Mouse (Mus musculus) embryo, embryonic 10 days (tissue): ENCODE measurements around the gene Herpud1.
"Not testable (repeated sequence)": the region's sequence is repeated elsewhere in the genome, so short reads cannot be mapped to it uniquely, and the experiment has no call there.

Experiments
- DNase-seq: peaks from one replicate; pipeline ENCODE4 v3.0.0-alpha.2; 2015; ENCODE audit warnings: low spot score

Herpud1 gene

DNA sequence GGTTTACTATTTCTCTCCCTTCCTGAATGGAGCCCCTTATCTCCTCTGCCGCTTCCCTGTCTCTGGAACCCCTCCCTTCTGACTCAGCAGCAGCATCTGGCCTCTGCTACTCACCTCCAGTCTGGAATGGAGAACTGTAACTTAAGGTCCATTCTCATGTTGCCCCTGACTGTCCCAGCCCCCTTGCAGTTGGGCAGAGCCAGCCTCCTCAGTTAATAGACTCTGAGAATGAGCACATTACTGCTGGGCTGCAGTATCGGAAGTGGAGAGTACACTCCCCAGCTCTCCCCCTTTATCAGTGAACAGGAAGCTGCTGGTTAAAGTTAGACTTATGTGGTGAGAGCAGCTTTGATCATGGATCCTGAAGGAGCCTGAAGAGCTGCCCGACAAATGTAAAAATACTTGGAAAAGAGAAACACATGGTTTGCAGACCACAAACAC lies 10.7 kb upstream of the Herpud1 start:
- DNase-seq = no peak

DNA sequence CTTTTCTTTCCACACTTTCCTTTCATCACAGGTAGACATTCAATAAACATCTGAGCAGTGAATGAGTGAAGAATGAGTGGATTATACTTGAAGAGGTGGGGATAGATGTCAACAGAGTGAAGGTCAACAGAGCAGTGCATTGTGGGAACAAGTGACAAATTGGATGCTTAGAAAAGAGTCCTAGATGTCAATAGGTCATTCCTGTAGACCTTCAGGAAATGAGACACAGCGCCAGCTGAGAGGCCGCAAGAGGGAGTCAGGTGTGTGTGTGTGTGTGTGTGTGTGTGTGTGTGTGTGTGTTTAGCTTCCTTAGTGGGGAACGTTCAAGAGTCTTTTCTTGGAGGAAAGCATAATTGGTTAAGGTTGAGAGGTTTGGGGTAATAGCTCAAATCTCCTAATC lies 10.1 kb upstream of the Herpud1 start:
- DNase-seq = no peak

DNA sequence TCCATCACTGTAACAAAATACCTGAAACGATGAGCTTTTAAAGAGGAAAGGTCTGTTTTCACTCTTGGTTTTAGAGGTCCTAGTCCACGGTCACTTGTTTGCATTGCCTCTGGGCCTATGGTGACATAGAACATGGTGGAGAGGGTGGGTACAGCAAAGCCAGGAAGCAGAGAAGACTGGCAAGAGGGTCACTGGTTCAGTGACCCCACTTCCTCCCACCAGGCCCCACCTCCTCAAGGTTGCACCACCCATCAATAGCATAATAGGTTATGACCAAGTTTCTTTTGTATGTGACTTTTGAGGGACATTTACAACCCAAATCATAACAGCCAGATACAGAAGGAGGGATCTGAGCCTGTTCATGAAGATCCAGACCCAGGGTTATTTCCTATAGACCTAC lies 9.7 kb upstream of the Herpud1 start:
- DNase-seq = no peak

DNA sequence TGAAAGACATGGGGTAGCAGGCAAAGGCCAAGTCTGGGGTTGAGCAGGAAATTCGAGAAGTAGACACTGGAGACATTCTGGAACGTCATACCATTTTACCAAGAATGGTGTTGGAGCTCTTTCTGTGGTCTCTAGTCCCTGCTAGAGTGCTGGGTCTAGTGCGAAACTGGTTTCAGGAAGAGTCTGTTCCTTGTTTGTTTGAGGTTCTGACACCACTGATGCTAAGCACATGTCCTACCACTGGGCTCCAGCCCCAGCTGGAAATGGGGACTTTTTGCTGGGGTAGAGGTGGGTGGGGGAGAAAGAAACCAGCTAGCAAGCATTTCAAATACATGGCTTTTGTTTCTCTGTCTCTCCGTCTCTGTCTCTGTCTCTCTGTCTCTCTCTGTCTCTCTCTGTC lies 9.2 kb upstream of the Herpud1 start:
- DNase-seq = no peak

DNA sequence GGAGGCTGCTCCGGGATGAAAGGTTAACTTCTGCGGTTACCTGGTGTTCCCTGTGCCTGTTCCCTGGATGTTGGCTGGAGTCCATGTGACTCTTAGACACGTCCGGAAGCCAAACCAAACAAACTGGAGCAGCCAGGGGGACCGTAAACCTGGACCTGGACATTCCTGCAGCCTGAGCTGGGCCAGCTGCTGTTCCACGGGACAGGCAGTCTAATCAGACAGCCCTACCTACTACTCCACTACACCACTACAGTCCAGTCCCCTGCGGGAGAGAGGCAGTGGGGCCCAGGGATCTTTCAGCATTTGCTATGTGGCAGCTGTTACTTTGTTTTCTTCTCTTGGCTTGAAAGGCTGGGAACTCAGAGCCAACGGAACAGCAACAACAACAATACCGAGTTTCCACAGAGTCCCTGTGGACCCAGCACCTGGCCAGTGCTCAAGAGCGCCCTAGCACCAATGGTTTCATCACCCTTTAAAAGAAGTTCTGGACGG lies 8.5 kb upstream of the Herpud1 start:
- DNase-seq = no peak

DNA sequence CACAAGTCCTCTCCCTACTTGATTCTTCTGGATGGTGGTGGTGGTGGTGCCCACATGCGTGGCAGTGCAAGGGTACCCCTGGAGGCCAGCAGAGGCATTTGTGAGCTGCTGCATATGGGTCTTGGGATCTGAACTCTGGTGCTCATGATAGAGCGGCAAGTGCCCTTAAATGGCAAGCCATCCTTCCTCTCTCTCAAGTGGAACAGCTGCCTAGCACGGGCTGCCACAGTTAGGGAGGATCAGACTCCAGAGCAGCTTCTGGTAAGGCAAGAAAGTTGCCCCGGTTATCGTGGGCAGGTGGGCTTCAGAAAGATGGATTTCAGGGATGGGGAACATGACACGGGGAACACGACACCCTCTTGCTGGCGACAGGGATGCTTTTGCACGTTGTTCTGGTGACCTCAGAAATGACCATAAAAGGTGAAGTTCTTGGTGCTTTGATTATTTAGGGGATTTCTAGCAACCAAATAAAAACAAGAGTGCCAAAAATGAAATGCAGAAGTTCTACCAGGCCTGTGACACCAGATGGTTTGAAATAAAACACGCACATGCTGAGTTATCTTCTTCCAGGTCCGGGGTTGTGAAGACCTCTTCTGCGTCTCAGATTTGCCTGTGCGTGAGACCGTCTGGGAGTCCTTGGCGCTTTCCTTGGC lies 7.3 kb upstream of the Herpud1 start:
- DNase-seq = no peak

DNA sequence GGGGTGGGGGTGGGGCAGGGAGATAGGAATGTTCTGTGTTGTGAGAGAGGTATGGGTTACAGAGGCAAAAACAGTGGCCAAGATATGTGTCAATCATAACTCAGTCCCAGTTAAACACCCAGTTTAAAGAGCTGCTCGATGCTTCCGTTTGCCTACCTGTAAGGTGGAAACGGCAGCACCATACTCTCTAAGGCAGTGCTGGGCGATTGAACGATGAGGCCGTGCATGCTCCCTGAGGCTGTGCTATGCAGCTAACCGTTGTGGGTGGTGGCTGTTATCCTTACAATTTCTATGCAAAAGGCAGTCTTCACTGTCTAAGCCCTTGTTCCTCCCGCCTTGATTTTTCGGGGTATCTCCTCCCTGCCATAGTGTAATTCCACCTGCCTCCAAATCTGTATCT lies 6.6 kb upstream of the Herpud1 start:
- DNase-seq = no peak

DNA sequence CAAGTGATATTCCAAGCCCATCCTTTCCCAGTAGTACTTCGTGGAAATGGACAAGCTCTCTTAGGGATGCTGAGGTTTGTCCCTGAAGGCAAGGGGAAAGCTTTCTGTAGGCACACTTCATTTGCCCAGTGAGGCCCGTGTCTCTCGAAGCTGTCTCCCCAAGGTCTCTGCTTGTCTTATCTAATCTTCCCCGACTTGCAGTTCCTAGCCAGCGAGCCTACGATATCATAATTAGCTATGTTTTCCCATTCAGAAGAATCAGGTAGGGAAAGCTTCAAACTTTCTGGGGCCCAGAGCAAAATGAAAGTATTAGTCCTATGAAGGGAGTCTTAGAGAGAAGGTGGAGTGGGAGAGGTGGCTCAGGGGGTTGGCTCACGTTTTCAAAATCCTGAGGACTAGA lies 2.1 kb upstream of the Herpud1 start:
- no peak for DNase-seq

- no peak for DNase-seq
These were observed 578 bp upstream of the Herpud1 start for GRCm38 (mm10) chr8:94385506-94386213.

GRCm38 (mm10) chr8:94387027-94387684 lies 918 bp downstream of the Herpud1 start:
- DNase-seq = peak; percentile 78

GRCm38 (mm10) chr8:94387785-94388184 lies 1.5 kb downstream of the Herpud1 start:
- DNase-seq = no peak

GRCm38 (mm10) chr8:94389531-94389930 lies 3.3 kb downstream of the Herpud1 start:
- no peak for DNase-seq

DNA sequence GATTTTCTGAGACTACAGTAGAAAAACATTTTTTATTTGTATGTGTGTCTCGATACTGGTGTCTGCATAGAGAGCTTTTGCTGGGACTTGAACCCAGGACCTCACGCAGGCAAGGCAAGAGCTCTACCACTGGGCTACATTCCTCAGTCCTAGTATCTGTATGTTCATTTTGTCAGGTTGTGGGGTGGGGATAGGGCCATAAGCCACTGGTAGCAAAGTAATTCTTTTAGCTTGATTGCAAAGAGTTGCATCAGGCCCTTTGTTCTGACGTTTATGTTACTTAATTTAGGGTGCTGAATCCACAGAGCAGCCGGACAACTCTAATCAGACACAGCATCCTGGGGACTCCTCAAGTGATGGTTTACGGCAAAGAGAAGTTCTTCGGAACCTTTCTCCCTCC lies 4.2 kb downstream of the Herpud1 start:
- DNase-seq = no peak

DNA sequence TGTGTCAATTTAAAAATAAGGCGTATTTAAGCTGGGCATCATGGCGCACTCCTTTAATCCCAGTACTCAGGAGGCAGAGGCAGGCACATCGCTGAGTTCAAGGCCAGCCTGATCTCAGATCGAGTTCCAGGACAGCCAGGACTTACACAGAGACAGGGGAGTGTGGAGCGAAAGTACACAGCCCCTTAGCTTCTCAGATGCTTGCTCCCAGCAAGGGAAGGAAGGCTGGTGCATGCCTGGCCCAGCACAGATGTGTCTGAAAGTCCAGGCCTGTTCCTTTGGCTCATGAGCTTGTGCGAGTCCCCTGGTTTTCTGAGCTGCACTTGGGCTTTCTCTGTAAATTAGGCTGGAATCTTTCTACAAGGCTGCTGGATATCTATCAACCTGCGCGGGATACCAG lies 4.7 kb downstream of the Herpud1 start:
- no peak for DNase-seq

DNA sequence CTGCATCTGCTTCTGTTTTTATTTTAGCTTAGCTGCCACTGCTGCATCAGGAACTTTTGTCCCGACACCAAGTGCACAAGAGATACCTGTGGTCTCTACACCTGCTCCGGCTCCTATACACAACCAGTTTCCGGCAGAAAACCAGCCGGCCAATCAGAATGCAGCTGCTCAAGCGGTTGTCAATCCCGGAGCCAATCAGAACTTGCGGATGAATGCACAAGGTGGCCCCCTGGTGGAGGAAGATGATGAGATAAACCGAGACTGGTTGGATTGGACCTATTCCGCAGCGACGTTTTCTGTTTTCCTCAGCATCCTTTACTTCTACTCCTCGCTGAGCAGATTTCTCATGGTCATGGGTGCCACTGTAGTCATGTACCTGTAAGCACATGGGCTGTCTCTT lies 5.9 kb downstream of the Herpud1 start:
- peak; percentile 39 for DNase-seq

DNA sequence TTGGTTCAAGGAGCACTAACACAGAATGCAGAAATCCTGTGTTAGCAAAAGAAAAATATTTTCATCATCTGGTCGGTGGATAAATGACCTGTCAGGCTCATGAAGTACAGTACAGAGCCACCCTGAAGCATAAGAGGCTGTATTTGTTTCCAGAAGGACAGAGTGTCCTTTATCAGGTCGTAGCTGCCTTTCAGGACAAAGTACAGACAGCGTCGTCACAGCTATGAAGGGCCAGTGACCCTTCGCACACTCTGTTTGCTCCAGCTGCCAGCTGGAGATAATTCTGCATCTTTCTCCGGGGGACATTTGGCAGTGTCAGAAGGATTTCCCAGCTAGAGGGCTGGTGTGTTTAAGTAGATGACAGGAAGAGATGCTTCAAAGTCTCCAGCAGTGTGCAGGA lies 6.4 kb downstream of the Herpud1 start:
- DNase-seq = no peak

- DNase-seq = no peak
These were observed 9.8 kb downstream of the Herpud1 start for GRCm38 (mm10) chr8:94395851-94396540.

GRCm38 (mm10) chr8:94396964-94397657 lies 10.9 kb downstream of the Herpud1 start:
- DNase-seq = peak; percentile 78

GRCm38 (mm10) chr8:94398587-94398986 lies 12.3 kb downstream of the Herpud1 start:
- DNase-seq = no peak

GRCm38 (mm10) chr8:94399361-94399953 lies 13.2 kb downstream of the Herpud1 start:
- no peak for DNase-seq

GRCm38 (mm10) chr8:94399957-94400356 lies 13.7 kb downstream of the Herpud1 start:
- not testable (repeated sequence) for DNase-seq
